Mouse (Mus musculus) lung, adult 18-20 months (tissue): ENCODE data around the gene Rab3il1.

Source experiments
- DNase-seq, 2 experiments: peaks; one replicate each; pipeline ENCODE4 v3.0.0; 2022; ENCODE audit warnings: mixed read lengths in 2 of 2

Gene Rab3il1

GRCm38 (mm10) chr19:9984111-9985055 lies 17.1 kb upstream of the Rab3il1 start:
- DNase-seq: no peak

- no peak for DNase-seq
These were observed 16.1 kb upstream of the Rab3il1 start for GRCm38 (mm10) chr19:9985190-9985899.

DNA sequence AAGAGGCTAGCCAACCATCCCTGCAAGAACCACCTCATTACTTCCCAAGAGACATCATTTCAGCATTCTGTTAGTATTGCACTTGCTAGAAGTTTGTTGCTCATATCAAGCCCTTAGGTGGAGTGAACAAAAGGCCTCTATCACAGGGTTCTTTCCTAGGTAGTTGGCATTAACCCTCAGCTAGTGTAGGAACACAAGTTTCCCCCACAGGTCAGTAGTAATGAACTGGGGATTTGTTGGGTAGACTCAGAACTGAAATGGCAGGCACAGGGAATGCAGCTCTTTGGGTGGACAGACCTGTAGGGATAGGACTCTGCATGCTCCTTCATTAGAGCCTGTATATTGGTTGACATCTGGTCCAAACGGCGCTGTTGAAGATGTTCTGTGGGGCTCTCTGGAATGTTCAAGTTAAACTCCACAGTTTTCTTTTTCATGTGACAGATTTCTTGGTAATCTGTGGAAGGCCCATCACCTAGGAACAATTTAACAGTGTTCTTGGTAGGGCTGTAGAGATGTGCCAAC lies 15.5 kb upstream of the Rab3il1 start:
- no peak for DNase-seq

- no peak for DNase-seq
These were observed 14.3 kb upstream of the Rab3il1 start for GRCm38 (mm10) chr19:9987192-9987591.

- DNase-seq: no peak
These were observed 13.9 kb upstream of the Rab3il1 start for GRCm38 (mm10) chr19:9987593-9987992.

DNA sequence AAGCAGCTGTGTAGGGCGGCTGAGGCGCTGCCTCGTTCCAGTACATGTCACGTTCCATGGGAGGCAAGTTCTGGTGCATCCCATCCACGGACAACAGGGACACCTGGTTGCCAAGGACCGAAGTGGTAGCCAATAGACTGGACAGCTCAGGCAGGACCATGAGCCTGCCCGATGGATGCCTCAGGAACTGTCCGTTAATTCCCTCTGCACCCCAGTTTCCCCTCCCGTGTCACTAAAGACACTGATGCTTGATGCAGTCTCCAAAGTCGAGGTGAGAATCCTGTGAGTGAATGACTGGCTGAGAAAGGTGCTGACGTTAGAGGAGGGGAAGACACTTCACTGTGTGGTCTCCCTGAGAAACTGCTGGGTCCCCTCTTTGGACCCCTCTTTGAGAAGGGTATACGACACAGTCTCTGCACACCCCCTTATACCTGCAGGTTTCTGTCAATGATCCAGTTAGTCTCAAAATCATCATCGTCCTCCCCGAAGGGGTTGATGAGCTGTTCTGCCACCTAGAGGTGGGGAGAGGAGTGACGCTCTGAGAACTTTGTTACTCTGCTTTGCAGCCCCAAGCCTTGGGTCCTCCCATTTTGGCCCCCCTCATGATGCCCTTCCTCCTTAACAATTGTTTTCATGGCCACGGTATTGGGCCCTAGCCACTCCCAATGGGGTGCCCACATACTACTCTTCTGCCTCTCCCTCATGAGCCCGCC lies 12.1 kb upstream of the Rab3il1 start:
- DNase-seq: no peak

GRCm38 (mm10) chr19:9989884-9990256 lies 11.6 kb upstream of the Rab3il1 start:
- DNase-seq: no peak

DNA sequence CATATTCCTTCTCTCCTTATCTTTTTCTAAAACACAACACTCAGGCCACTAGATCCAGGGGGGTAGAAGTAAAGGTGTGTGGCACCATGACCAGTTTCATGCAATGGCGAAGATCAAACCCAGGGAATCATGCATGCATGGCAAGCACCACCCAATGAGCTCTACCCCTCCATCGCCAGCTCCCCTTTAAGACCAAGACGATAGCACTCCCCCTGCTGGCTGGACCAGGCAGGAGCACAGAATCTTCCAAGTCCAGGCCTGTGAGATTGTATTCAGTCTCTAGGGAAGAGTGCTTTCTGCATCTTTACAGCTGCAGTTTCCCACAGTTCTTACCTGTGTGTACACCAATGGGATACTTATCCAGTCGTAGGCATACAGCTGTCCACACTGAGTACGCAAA lies 10.2 kb upstream of the Rab3il1 start:
- peak; percentile 80 to 87 for DNase-seq

- peak; percentile 49 to 67 for DNase-seq
These were observed 9.2 kb upstream of the Rab3il1 start for GRCm38 (mm10) chr19:9992011-9992958.

- peak; percentile 89 to 94 for DNase-seq
These were observed 8.3 kb upstream of the Rab3il1 start for GRCm38 (mm10) chr19:9993036-9993656.

- no peak for DNase-seq
These were observed 4.0 kb upstream of the Rab3il1 start for GRCm38 (mm10) chr19:9997204-9998062.

DNA sequence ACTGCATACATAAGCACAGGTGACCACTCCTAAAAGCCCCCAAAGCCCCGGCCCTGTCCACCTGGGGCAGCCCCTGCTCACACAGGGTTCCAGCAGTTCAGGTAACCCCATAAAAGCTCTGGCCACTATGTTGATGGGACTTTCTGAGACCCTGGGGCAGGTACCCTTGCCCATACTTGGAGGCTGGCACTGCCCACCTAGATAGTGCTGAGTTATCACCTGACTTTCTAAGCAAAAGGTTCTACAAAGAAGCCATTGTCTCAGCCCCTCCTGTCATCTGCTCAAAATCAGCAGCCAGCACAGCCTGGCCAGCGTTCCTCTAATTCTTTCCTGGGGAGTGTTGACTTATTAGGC lies 3.4 kb upstream of the Rab3il1 start:
- no peak for DNase-seq

- DNase-seq: no peak
These were observed 2.6 kb upstream of the Rab3il1 start for GRCm38 (mm10) chr19:9998736-9999486.

DNA sequence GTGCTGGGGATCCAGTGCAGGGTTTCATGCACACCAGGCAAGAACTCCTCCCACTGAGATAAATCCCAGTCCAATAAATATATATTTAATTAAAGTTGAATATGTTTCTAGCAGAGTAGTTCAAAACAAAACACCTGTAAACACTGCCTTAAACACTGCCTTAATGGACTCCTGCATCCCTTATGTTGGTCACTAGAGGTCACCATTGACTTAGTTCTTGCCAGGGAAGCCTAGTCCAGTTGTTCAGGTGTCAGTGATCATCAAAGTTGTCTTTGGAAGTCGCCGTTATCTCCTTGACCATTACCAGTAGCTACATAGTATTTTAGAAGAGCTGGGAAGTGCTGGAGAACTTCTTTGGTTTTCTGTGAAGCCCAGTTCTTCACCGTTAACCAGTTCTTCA lies 1.1 kb upstream of the Rab3il1 start:
- DNase-seq: peak in 1 of 2 experiments; percentile 47

GRCm38 (mm10) chr19:10003696-10004095 lies 2.2 kb downstream of the Rab3il1 start:
- no peak for DNase-seq

- no peak for DNase-seq
These were observed 9.9 kb downstream of the Rab3il1 start for GRCm38 (mm10) chr19:10011408-10011807.

DNA sequence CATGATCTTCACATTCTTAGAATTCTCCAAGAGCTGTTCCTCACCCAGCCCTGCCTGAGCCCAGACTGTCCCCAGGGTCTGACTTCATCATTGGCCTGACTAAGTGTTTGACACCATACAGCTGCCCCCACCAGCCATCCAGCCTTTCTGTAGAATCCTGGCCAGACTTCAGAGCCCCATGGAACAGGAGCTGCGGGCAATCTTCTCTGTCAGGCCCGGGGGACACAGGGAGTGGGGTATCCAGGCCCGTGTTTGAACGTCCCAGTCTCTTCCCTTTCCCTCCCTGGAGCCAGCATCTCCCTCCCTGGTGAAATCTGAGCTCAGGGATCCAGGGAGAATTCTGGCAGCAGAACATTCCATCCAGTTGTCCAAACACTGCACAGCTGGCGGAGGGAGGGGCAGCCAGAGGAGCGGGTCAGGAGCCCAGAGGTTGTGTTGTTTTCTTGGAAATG lies 11.4 kb downstream of the Rab3il1 start:
- DNase-seq: peak in 1 of 2 experiments; percentile 41

GRCm38 (mm10) chr19:10013348-10013747 lies 11.9 kb downstream of the Rab3il1 start:
- no peak for DNase-seq

- DNase-seq: no peak
These were observed 12.4 kb downstream of the Rab3il1 start for GRCm38 (mm10) chr19:10013913-10014312.

GRCm38 (mm10) chr19:10014824-10015223 lies 13.4 kb downstream of the Rab3il1 start:
- no peak for DNase-seq
